Mouse (Mus musculus) layer of hippocampus, adult 2 months (tissue): ENCODE results near the gene Pde4c. TPM values are rescaled to one million over a fixed set of nuclear protein-coding genes. Genes with fewer than 3 reads are reported as not detected.

Source experiments
- DNase-seq, 2 experiments: peaks; one replicate each; pipeline ENCODE4 v3.0.0; 2022; ENCODE audit warnings: low spot score in 2 of 2
- H3K27ac ChIP-seq: fragments of 200-600 bp; 2 replicates; pipeline ENCODE4 v1.8.1; 2022
- H3K4me3 ChIP-seq: fragments of 200-600 bp; 2 replicates; pipeline ENCODE4 v1.8.1; 2022; ENCODE audit warnings: mild to moderate bottlenecking
- CTCF ChIP-seq: fragments of 200-600 bp; conservative IDR thresholded peaks from 2 replicates; pipeline ENCODE4 v1.8.1; 2022; ENCODE audit warnings: antibody characterized with exemption, mild to moderate bottlenecking, moderate library complexity
- total RNA-seq, 2 experiments: library from RNA; stranded (reverse); gene quantifications; 2 replicates each; pipeline ENCODE4 v1.2.3; 2021

Pde4c gene
- total RNA-seq, 2 experiments from 2014 or later: 1.4 to 1.5 TPM

- no peak for TF ChIP-seq CTCF
- DNase-seq: no peak
- H3K27ac ChIP-seq: no peak overlapping the region
- H3K4me3 ChIP-seq: no peak overlapping the region
Observed at GRCm38 (mm10) chr8:70762118-70762517, 38.6 kb downstream of the Pde4c start.

DNA sequence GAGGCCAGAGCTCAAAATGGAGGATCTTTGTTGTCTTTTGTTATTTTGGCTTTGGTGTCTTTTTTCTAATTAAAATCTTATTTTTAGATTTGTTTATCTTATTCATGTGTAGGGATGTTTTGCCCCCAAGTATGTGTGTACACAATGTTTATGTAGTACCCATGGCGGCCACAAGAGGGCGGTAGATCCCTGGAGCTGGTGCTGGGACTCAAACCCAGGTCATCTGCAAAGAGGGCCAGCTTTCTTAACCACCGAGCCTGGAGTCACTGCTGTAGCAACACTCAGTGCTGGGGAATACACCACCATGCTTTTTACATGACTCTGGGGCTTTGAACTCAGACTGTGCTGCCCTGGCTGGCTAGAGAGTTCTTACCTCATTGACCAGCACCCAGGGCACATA, 39.8 kb downstream of the Pde4c start:
- peak in 1 of 2 experiments; percentile 62 for DNase-seq
- TF ChIP-seq CTCF: peak; percentile 90
- no peak overlapping the region for H3K4me3 ChIP-seq
- H3K27ac ChIP-seq: no peak overlapping the region

GRCm38 (mm10) chr8:70764026-70764425, 40.5 kb downstream of the Pde4c start:
- no peak overlapping the region for H3K27ac ChIP-seq
- no peak for TF ChIP-seq CTCF
- no peak for DNase-seq
- no peak overlapping the region for H3K4me3 ChIP-seq

GRCm38 (mm10) chr8:70764676-70765075, 41.2 kb downstream of the Pde4c start:
- H3K27ac ChIP-seq: no peak overlapping the region
- no peak for TF ChIP-seq CTCF
- no peak overlapping the region for H3K4me3 ChIP-seq
- no peak for DNase-seq

- no peak for TF ChIP-seq CTCF
- DNase-seq: no peak
- peak overlapping the region; percentile 47; the same call in 1 of the 2 replicates for H3K4me3 ChIP-seq
- H3K27ac ChIP-seq: peak overlapping the region; percentile 23; the same call in 1 of the 2 replicates
Observed at GRCm38 (mm10) chr8:70765329-70765728, 41.8 kb downstream of the Pde4c start.

- Histone ChIP-seq H3K4me3 (peak overlapping the region; percentile 47), H3K27ac (peak overlapping the region; percentile 23; the same call in 1 of the 2 replicates)
- TF ChIP-seq CTCF: no peak
- DNase-seq: no peak
Observed at GRCm38 (mm10) chr8:70765838-70766570, 42.5 kb downstream of the Pde4c start.

- no peak for TF ChIP-seq CTCF
- DNase-seq: no peak
- Histone ChIP-seq H3K4me3 (peak overlapping the region; percentile 47), H3K27ac (peak overlapping the region; percentile 23; the same call in 1 of the 2 replicates)
Observed at GRCm38 (mm10) chr8:70766571-70767440, 43.3 kb downstream of the Pde4c start.

GRCm38 (mm10) chr8:70767503-70767902, 44.0 kb downstream of the Pde4c start:
- no peak overlapping the region for H3K27ac ChIP-seq
- TF ChIP-seq CTCF: no peak
- no peak for DNase-seq

DNA sequence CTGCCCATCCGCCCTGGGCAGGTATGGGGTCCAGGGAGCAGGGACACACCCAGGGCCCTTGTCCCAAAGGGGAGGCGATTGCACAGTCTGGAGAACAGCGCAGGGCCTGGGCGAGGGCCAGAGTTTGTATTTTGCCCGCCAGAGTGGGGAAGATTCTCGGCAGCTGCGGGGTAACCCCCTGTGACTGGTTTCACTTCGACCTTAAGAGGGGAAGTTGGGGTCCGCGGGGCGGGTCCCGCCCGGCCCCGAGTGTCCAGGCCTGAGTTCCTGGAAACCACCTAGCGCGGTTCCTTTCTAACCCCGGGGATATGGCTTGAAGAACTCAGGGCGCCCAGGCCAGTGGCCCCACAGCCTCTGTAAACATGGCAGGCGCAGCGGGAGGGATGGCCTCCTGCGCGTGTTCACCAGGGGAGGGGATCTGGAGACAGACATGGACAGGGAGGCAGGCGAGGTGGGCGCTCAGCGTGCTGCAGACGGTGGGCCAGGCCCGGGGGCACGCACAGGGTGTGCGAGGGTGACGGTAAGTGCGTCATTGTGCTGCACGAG, 44.8 kb downstream of the Pde4c start:
- no peak for DNase-seq
- no peak for TF ChIP-seq CTCF
- no peak overlapping the region for H3K4me3 ChIP-seq

More at GRCm38 (mm10) chr8:70767503-70767902, 44.0 kb downstream of the Pde4c start:
- no peak overlapping the region for H3K4me3 ChIP-seq

GRCm38 (mm10) chr8:70768956-70769355, 45.4 kb downstream of the Pde4c start:
- no peak for DNase-seq
- TF ChIP-seq CTCF: no peak

More for the DNA sequence above, 44.8 kb downstream of the Pde4c start:
- H3K27ac ChIP-seq: 0 out of 2 replicates have a peak overlapping the region, but pooled peaks have one; percentile 10

GRCm38 (mm10) chr8:70769359-70769758, 45.8 kb downstream of the Pde4c start:
- Histone ChIP-seq H3K4me3 (no peak overlapping the region), H3K27ac (peak overlapping the region; percentile 15; the same call in 1 of the 2 replicates)
- TF ChIP-seq CTCF: peak; percentile 100
- DNase-seq: peak; percentile 93 to 99

More at GRCm38 (mm10) chr8:70768956-70769355, 45.4 kb downstream of the Pde4c start:
- Histone ChIP-seq H3K4me3 (no peak overlapping the region), H3K27ac (no peak overlapping the region)

GRCm38 (mm10) chr8:70769858-70770257, 46.3 kb downstream of the Pde4c start:
- DNase-seq: no peak
- TF ChIP-seq CTCF: no peak
- peak overlapping the region; percentile 15; the same call in 1 of the 2 replicates for H3K27ac ChIP-seq
- no peak overlapping the region for H3K4me3 ChIP-seq

GRCm38 (mm10) chr8:70770748-70771147, 47.2 kb downstream of the Pde4c start:
- peak in 1 of 2 experiments; percentile 0 for DNase-seq
- no peak for TF ChIP-seq CTCF
- Histone ChIP-seq H3K4me3 (no peak overlapping the region), H3K27ac (no peak overlapping the region)
